Mouse (Mus musculus) MEL (cell line): ENCODE results near the gene 2010109A12Rik.

Source experiments
- CHD1 ChIP-seq: IDR thresholded peaks from 2 replicates; pipeline ENCODE4 v1.6.1; 2012; ENCODE audit warnings: low read depth, mild to moderate bottlenecking, inconsistent platforms, low read length, improper control_type of control experiment
- CTCF ChIP-seq, 3 experiments: IDR thresholded peaks in 2 of 3; conservative IDR thresholded peaks in 1 of 3; 2 replicates each; pipeline ENCODE4 v1.5.1; 2011 to 2012; ENCODE audit warnings: low read length in 3 of 3, low read depth in 2 of 3, mild to moderate bottlenecking in 2 of 3, improper control_type of control experiment in 1 of 3, inconsistent platforms in 1 of 3, mixed read lengths in 1 of 3, moderate library complexity in 1 of 3; ENCODE audit not compliant: control insufficient read depth in 1 of 3, insufficient read depth in 1 of 3, poor library complexity in 1 of 3, severe bottlenecking in 1 of 3
- EP300 ChIP-seq, 2 experiments: IDR thresholded peaks; 2 replicates each; pipeline ENCODE4 v1.6.1; 2011; ENCODE audit warnings: improper control_type of control experiment in 2 of 2, low read length in 2 of 2, low read depth in 1 of 2, mild to moderate bottlenecking in 1 of 2
- GABPA ChIP-seq: IDR thresholded peaks from 2 replicates; pipeline ENCODE4 v1.6.1; 2012; ENCODE audit warnings: low read depth, mild to moderate bottlenecking, inconsistent platforms, low read length, improper control_type of control experiment, moderate library complexity
- MAX ChIP-seq: IDR thresholded peaks from 2 replicates; pipeline ENCODE4 v1.6.1; 2011; ENCODE audit warnings: low read length, improper control_type of control experiment
- NRF1 ChIP-seq: IDR thresholded peaks from 2 replicates; pipeline ENCODE4 v1.6.1; 2014; ENCODE audit warnings: low read depth, mild to moderate bottlenecking, inconsistent platforms, low read length, improper control_type of control experiment, moderate library complexity; ENCODE audit not compliant: poor library complexity, insufficient read depth, severe bottlenecking
- POLR2A ChIP-seq, 2 experiments: IDR thresholded peaks; 2 replicates each; pipeline ENCODE4 v1.6.1; 2011 to 2012; ENCODE audit warnings: low read length in 2 of 2, mild to moderate bottlenecking in 2 of 2, control low read depth in 1 of 2, improper control_type of control experiment in 1 of 2, low read depth in 1 of 2, moderate library complexity in 1 of 2; ENCODE audit not compliant: control insufficient read depth in 1 of 2, insufficient read depth in 1 of 2, poor library complexity in 1 of 2
- POLR2AphosphoS5 ChIP-seq: IDR thresholded peaks from 2 replicates; pipeline ENCODE4 v1.6.1; 2012; ENCODE audit warnings: low read depth, borderline replicate concordance, mild to moderate bottlenecking, inconsistent platforms, low read length, moderate library complexity, mixed read lengths
- SIN3A ChIP-seq: IDR thresholded peaks from 2 replicates; pipeline ENCODE4 v1.6.1; 2012; ENCODE audit warnings: low read length, improper control_type of control experiment, inconsistent platforms
- SMC3 ChIP-seq: IDR thresholded peaks from 2 replicates; pipeline ENCODE4 v1.6.1; 2011; ENCODE audit warnings: low read depth, low read length, improper control_type of control experiment
- TAL1 ChIP-seq: IDR thresholded peaks from 2 replicates; pipeline ENCODE4 v1.6.1; 2012; ENCODE audit warnings: mild to moderate bottlenecking, inconsistent platforms, low read length, moderate library complexity, mixed read lengths
- ZC3H11A ChIP-seq: IDR thresholded peaks from 2 replicates; pipeline ENCODE4 v1.6.1; 2012; ENCODE audit warnings: low read depth, mild to moderate bottlenecking, inconsistent platforms, low read length, improper control_type of control experiment
- ZMIZ1 ChIP-seq: IDR thresholded peaks from 2 replicates; pipeline ENCODE4 v1.6.1; 2012; ENCODE audit warnings: low read depth, mild to moderate bottlenecking, inconsistent platforms, low read length, improper control_type of control experiment, moderate library complexity

GRCm38 (mm10) chr5:93232838-93233237 lies 26.5 kb downstream of the 2010109A12Rik start:
- TF ChIP-seq CTCF (IDR thresholded peaks at IDR 0.05 in 2 of 3, conservative IDR thresholded peaks at IDR 0.05 in 1 of 3; ENCODE audit: control insufficient read depth in 1 of 3, insufficient read depth in 1 of 3, low read depth in 2 of 3, low read length in 3 of 3, poor library complexity in 1 of 3, severe bottlenecking in 1 of 3), result no peak
- TF ChIP-seq ZC3H11A, result no peak
- no peak for TF ChIP-seq GABPA
- no peak for TF ChIP-seq SMC3
- no peak for TF ChIP-seq NRF1
- no peak for TF ChIP-seq EP300 (IDR thresholded peaks at IDR 0.05; ENCODE audit: low read depth in 1 of 2, low read length in 2 of 2)
- no peak for TF ChIP-seq POLR2A (IDR thresholded peaks at IDR 0.05; ENCODE audit: control insufficient read depth in 1 of 2, insufficient read depth in 1 of 2, low read depth in 1 of 2, low read length in 2 of 2, poor library complexity in 1 of 2)
- TF ChIP-seq SIN3A, result no peak
- TF ChIP-seq CHD1, result no peak
- TF ChIP-seq ZMIZ1, result no peak
- TF ChIP-seq MAX, result no peak
- no peak for TF ChIP-seq TAL1
- no peak for TF ChIP-seq POLR2AphosphoS5
